Mouse (Mus musculus): ENCODE measurements around the gene Gm20219. TPM values are rescaled to one million over a fixed set of nuclear protein-coding genes. Genes with fewer than 3 reads are reported as not detected.
A peak's percentile ranks its signal among the peaks of the same experiment; 100 is the strongest.

Gm20219 gene
- total RNA-seq, 2 experiments from 2014 or later = 3.3 to 5.4 TPM

DNA sequence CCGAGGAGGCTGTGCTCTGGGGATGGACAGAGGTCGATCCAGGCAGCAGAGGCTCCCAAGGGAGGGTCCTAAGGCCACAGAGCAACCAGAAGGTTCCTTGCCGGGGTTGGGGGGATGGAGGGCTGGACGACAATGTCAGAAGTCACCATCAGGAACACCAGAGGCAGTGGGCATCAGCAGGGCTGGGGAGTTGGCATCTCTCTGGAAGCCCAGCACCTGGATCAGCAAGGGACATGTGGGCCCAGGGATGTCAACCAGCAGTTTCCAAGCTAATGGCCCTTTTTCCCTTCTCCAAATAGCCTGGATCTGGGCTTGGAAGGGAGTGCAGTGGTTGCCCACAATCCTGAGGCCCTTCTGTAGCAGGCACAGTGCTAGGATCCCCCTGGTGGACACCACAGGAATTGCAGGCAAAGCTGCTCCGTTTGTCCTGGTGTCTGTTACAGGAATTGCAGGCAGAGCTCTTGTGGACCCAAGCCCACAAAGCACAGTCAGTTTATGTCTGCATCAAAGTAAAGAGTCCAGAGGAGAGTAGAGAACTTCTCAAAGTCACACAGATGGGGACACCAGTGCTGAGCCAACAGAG is 1.3 kb downstream of the Gm20219 start:
- DNase-seq = peak; percentile 80 to 81

DNA sequence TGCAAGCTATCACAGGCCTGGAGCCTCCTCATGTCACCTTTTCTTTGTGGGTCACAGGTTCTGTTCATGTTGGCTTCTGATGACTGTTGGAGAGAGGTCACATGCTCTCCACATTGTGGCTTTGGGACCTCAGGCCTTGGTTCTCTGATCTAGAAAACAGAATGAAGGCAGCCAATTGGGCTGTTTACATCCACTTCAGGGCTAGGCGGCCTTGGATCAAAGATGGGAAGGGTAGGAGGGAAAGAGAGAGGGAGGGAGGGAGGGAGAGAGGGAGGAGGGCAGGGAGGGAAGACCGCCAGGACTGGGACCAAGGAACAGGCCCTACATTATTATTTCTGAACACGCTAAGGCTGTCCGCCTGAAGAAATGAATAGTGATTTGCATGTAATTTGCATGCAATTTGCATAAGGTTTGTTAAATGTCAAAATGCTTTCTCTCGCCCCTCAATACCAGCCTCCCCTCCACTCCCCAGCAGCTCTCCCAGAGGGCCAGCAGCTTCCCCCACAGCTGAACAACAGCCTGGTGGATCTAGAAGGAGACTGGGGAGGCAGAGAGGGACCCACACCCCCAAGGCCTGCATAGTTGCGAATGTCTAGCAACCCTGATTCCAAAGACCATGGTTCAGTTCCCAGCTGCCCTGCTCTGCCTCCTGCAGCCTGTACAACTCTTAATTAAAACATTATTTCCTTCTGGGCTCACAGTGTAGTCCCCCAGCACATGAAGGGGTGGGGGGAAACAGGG is 2.2 kb downstream of the Gm20219 start:
- peak; percentile 33 to 37 for DNase-seq

DNA sequence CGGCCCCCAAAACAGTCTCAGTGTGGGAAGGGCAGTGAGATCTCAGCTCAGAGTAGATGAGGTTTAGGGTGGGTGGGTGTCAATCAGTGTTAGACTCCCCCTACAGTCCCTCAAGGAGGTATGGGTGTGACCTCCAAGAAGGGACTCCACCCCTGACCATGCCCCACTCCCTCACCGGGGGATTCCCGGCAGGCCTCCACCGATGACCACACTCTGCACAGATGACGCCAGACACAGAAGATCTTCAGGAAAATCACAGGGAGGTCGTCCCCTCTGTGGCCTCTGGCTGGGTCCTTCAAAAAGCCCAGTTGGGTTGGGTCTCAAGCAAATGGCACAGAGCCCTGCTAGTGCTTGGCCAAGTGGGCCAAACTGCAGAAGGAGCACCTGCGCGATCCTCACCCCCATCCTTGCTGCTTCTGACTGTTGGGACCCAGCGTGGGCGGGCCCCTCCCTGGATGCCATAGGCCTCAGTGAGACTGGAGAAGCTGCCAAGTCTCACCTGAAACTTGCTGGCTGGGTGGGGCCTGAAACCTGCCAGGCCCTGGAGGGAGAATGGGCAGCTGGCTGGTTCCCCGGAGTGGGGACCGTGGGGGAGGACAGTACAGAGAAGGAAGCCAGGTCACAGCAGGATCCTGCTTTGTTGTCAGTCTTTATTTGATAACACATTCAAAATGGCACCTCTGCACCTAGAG is 3.3 kb downstream of the Gm20219 start:
- peak; percentile 6 to 10 for DNase-seq

DNA sequence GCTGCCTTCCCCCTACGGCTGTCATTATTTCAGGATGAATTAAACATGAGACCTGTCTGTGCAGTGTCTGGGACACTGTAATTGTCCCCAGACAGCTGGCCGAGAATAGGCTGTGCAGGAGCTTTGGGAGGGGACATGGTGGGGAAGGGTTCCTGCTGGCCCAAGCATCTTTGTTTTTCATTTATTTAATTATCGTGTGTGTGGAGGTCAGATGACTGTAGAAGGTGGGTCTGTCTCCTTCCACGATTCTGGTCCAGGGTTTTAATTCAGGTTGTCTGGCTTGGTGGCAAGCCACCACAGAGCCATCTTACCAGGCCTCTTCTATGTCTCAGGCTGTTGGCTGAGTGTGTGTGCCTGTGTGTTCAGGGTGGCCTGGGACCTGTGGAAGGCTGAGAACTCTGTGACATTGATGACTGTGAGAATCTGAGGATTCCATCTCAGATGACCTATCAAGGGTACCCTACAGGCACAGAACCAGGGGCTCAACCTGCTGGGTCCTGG is 5.5 kb downstream of the Gm20219 start:
- DNase-seq = peak in 1 of 2 experiments; percentile 1

DNA sequence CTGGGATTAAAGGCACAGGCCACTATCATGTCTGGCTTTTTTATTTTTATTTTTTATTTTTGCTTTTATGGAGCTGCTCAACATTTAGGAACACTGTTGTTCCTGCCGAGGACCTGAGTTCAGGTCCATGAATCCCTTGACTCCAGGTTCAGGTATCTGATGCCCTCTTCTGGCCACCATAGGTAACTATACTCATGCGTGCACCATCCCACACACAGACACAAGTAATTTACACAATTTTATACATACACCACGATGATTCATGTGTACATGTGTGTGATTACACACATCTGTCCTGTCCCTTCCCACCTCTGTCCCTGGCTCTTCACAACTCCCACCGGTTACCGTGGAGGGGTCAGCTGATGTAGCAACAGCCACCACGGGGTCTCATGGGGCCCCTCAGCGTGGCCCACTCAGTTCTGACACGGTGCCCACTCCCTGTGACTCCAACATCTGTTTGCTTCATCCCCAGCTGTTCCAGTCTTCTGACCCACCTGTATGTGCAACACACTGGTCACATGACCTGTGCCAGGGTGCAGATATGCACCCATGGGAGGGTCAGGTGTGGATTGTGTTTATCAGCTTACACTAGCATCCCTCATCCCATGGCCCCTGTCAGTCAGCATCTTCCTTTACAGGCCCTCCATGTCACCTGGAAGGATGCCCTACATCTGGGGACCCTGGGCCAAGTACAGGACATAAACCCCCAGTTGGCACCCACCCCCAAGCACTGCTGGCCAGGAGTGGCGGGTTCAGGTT is 6.2 kb downstream of the Gm20219 start:
- DNase-seq = peak in 1 of 2 experiments; percentile 5

DNA sequence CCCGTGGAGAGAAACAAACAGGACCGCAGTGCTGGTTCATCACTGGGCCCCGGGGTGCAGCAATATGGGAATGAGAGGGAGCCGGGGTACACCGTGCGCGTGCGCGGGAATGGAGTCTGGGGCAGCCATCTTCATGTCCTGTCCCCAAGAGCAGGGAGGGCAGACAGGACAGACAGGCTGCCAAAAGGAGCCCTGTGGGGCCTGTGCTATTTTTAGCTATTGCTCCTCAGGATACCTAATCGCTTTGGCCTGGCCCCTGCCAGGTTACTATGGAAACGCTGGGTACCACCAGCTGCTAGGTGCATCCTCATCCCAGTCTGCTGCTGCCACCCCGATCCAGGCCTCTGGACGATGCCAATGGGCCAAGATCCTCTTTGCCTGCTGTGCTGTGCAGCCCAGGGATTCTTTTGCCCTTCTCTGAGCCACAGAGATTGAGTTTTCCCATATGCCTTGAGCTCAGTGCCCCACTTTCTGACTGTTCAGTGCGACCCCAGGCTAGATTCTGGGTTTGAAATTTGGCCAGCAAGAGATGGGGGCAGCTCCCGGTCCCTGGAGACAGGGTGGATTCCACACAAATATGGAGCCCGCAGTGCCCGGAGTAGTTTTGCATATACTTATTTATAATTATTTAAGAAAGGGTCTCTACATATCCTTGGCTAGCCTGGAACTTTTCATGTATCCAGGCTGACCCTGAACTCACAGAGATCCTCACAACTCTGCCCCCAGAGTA is 6.9 kb downstream of the Gm20219 start:
- peak in 1 of 2 experiments; percentile 22 for DNase-seq

DNA sequence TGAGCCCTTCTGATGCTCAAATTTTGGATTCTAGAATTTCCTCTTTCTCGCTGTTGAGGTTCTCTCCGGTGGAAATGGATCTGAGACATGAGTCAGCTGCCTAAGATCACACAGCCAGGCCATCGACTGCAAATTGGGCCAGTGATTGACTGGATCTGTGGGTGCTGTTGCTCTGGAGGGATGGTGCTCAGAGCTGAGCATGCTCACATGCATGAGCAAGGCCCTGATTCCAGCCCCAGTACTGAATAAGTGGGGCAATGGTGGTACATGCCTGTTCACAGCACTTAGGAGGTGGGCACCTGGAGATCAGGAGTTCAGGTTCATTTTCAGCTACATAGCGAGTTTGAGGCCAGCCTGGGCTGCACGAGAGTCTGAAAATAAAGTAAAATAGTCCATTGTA is 7.6 kb downstream of the Gm20219 start:
- DNase-seq = peak in 1 of 2 experiments; percentile 1

DNA sequence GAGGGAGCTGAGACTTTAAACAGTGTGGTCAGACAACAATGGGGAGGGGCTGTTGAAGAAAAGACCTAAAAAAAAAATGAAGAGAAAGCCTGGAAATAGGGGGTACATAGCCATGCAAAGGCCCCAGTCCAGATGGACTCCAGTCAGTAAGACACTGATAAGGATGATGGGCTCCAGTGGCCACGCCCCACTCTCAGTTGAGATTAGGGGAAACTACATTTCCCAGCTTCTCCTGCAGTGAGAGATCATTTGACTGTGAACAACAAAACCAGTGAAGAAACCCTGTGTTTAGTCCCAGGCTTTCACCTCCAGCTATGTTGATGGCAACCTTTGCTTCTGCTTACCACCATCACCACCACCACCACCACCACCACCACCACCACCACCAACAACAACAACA is 8.2 kb downstream of the Gm20219 start:
- peak in 1 of 2 experiments; percentile 1 for DNase-seq

DNA sequence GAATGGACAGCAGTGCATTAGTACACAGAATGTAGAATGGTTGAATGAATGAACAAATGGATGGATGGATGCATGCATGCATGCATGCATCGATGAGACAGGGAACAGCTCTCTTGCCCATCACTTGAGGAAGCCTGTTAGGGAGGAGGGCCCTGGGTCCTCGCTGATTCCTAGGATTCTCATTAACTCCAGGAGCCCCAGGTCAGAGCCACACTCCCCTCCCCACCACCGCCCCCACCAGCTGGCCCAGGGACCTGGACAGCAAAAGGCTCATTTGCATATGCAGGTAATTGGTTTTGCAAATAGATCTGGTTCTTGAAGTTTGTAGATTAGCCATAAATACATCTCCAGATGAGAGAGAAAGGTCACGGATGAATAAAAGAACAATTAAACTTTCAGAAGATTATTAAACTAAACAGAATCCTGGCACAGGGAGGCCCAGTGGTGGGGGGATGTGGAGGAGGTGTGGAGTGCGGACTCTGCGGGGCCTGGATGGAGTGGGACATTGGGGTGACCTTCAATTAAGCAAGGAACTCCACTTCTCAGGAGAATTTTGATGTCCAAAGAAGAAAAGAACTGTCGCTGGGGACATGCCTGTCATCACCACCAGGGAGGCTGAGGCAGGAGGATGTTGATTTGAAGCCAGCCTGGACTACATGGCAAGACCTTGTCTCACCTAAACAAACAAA is 9.3 kb downstream of the Gm20219 start:
- no peak for DNase-seq

DNA sequence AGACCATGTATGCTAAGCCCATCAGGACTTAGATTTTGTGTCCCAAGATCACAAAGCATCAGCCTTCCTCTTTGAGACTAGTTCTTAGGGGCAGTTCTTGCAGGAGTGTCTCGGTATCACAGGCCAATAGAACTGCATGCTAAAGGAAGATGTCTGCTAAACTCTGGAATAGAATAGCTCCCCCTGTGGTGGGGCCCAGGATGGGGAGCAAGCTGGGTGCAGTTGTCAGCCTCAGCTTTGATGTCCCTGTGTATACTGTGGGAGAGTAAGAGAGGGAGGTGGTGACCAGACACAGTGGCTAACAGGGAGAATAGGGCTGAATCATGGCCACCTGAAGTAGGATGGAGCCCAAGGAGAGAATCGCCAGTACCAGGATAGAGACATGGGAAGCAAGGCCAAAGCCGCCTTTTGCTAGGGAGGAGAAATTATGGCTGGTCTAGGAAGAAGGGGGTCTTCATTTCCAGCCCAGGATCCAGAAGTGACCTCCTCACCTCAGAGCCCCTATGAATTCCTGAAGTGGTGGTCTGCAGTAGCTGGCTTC is 10.4 kb downstream of the Gm20219 start:
- DNase-seq = peak in 1 of 2 experiments; percentile 1

DNA sequence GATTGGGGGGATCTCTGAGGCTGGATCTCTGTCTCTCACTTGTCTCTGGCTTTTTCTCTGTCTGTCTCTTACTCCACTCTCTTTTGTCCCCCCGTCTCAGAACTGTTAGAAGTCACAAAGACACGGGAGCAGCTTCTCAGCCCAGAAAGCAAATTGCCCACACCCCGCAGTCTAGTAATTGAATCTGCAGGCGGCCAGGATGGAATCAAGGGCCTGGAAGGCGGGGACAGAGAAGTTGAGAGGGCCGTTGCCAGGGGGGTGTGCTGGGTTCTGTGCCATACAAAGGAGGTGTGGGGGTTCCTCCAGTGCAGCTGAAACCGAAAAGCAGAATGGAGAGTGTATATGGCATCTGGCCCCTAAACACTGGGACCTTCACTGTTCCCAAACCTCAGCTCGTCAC is 11.5 kb downstream of the Gm20219 start:
- peak in 1 of 2 experiments; percentile 13 for DNase-seq

DNA sequence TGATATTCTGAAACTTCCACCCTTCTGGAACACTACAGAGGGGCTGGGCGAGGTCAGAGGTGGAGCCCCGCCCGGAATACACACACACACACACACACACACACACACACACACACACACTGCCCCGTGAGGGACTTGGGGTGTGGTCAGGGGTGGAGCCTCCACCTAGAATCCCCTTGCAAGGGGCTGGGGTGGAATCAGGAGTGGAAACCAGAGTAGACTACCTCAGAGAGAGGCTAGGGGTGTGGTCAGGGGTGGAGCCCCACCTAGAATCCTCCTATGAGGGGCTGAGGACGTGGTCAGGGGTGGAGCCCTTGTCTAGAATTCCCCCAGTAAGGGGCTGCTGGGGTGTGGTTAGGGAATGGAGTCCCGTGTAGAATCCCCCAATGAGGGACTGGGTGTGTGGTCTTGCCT is 13.6 kb downstream of the Gm20219 start:
- DNase-seq = peak in 1 of 2 experiments; percentile 1

DNA sequence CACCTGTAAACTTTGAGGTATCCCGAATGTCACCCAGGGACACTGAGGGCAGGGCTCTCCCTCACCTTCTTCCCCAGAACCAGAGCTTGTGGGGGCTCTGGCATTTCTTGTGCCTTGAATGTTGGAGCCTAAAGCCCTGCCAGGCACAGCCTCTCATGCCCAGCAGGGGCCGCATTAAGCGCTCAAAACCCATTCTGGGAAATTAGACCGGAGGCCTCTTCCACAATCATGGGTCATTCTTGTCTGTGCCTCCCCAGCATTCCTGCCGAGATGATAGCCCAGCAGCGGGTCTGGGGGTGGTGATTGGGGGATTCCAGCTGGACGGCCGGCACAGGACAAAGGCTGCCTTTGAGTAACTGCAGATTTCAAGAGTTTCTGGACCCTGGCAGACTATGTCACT is 16.3 kb downstream of the Gm20219 start:
- peak in 1 of 2 experiments; percentile 34 for DNase-seq

DNA sequence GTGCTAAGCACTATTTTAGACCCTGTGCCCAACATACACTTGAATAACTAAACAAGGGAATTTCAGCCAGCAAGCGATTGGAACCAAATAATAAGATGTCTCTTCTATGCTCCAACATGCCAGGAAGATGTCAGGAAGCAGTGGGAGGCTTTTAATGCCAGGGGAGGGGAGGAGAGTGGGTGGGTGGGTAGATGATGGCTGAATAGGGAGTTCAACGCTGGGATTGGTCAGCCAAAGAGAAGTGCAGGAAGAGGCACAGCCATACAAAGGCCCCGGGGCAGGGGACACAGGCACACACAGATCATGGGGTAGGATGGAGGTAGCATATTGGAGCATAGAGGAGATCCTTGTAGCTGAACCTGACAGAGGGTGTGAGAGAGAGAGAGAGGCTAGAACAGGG is 17.3 kb downstream of the Gm20219 start:
- no peak for DNase-seq

DNA sequence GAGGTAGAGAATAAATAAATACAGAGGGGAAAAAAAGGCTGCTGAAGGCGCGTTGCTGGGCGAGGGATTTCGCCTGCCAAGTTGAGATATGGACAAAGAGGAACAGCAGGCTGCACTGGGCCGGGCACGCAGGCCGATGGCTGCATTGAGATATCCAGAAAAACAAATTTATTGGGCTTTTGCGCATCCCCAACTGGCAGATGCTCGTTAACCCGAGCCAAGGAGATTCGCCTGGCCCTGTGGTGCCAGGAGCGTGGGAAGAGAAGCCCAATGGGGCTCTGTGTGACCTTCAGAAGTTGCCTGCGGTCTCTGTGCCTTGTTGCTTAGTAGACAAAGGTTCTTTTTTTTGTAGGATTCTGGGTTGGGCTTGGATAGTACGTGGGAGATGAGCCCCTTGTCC is 18.0 kb downstream of the Gm20219 start:
- peak in 1 of 2 experiments; percentile 54 for DNase-seq

DNA sequence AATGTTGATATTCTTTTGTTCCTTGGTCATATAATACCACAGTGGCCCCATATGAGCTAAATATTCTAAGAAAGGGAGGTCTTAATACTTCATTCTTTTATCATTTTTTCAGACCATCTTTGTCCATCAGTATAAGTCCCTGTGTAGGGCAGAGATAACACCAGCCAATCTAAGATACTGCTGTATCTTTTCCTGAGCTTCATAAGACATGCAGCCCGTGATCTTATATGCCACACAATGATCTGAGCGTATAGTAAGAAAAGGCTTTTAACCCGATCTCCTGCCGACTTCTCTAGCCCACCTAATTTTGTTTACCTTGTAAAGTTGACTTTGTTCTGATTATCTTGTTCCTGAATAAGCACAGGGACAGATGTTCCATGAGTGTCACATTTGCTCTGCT is 29.2 kb downstream of the Gm20219 start:
- DNase-seq = no peak

DNA sequence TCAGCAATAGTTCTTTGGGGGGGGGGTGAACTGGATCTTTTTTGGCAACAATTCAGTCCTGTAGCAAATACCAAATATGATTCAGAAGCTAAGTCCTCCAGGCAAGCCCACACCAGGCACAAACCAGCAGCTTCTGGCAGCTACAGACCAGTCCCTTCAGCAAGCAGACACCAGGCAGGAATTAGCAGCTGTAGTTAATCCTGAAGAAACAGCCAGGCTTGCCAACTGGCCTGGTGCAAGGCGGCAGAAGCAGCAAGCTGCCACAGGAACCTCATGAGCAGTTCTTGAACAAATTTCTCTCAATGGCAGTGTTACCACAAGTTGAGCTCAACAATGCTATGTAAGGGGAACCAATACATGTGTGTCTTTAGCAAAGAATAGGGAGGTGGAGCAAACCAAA is 31.4 kb downstream of the Gm20219 start:
- peak in 1 of 2 experiments; percentile 3 for DNase-seq

DNA sequence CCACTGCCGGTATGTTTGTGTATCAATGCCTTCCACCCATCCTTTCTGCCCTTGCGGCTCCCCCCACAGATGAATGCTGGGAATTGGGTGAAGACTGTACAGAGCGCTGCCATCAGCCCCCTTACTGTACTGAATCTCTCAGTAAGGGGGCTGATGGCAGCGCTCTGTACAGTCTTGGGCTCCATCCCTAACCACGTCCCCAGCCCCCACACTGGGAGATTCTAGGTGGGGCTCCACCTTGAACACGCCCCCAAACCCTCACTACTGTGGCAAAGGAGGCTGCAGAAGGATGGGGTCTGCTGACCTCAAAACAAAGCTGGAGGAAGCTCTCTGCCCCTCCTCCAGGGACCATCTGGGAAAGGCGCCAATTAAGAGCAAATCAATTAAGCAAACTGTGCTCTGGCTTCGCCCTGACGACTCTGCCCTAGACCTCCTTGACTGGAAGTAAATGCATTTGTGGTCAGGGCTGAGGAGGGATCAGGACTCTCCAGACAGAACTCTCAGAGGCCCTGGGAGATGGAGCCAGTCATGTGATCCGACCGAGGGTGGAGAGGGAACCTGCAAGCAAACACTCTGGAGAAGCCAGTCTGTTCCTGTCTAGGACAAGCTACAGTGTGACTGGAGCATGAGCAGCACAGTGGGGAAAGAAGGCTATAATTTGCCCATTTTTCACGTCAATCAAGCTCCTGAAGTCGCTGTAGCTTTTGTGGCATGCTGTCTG is 38.3 kb downstream of the Gm20219 start:
- peak in 1 of 2 experiments; percentile 15 for DNase-seq

DNA sequence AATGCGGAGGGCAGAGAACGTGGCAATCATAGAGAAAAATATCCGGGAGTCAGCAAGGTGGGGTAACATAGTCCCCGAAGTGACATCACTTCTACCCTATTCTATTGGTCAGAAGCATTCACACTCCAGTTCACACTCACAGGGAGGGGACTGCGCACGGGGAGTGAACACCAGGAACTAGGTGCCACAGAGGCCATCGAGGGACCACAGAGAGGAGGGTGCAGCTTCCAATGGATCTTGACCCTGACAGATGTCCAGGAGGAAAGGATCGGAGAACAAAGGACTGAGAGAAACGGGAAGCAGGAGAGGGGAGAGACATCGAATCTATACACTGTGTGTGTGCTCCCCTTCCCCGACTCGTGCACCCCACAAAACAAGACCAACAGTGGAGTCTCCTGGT is 39.3 kb downstream of the Gm20219 start:
- peak in 1 of 2 experiments; percentile 2 for DNase-seq

DNA sequence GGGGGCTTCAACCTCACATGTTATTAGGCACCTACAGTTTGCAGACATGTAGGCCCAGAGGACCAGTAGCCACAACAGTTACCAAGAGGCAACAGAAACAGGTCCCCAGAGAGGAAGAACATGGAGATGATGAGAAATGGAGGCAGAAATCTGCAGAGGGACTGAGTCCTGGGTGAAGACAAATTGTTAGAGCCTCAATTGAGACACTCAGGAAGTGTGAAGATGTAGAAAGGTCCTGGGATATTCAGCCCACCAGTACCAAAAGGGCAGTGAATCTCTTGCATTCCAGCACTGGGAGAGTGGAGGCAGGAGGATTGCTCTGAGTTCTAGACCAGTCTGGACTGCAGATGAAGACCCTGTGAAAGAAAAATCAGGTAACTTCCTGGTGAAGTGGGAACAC is 39.9 kb downstream of the Gm20219 start:
- peak in 1 of 2 experiments; percentile 0 for DNase-seq
